Mouse (Mus musculus): ENCODE measurements around the gene Ankrd6. TPM values are rescaled to one million over a fixed set of nuclear protein-coding genes. Genes with fewer than 3 reads are reported as not detected.

Gene Ankrd6
- polyA plus RNA-seq, 2 experiments from 2014 or later: 0.99 to 1.4 TPM

GRCm38 (mm10) chr4:32899051-32899450, 51.6 kb downstream of the Ankrd6 start:
- ATAC-seq: no peak

GRCm38 (mm10) chr4:32891341-32891740, 59.3 kb downstream of the Ankrd6 start:
- no peak for ATAC-seq

- no peak for ATAC-seq
Observed at GRCm38 (mm10) chr4:32890735-32891098, 59.9 kb downstream of the Ankrd6 start.

GRCm38 (mm10) chr4:32889996-32890734, 60.5 kb downstream of the Ankrd6 start:
- ATAC-seq: no peak

GRCm38 (mm10) chr4:32889246-32889645, 61.4 kb downstream of the Ankrd6 start:
- no peak for ATAC-seq

- no peak for ATAC-seq
Observed at GRCm38 (mm10) chr4:32886479-32886878, 64.2 kb downstream of the Ankrd6 start.

GRCm38 (mm10) chr4:32884599-32884998, 66.0 kb downstream of the Ankrd6 start:
- ATAC-seq: no peak

- ATAC-seq: no peak
Observed at GRCm38 (mm10) chr4:32881001-32881400, 69.6 kb downstream of the Ankrd6 start.

GRCm38 (mm10) chr4:32874669-32875068, 76.0 kb downstream of the Ankrd6 start:
- no peak for ATAC-seq

GRCm38 (mm10) chr4:32872189-32872749, 78.4 kb downstream of the Ankrd6 start:
- no peak for ATAC-seq

GRCm38 (mm10) chr4:32869370-32869769, 81.3 kb downstream of the Ankrd6 start:
- ATAC-seq: no peak

- no peak for ATAC-seq
Observed at GRCm38 (mm10) chr4:32868858-32869257, 81.8 kb downstream of the Ankrd6 start.

GRCm38 (mm10) chr4:32868437-32868836, 82.2 kb downstream of the Ankrd6 start:
- no peak for ATAC-seq

- no peak for ATAC-seq
Observed at GRCm38 (mm10) chr4:32867460-32867859, 83.2 kb downstream of the Ankrd6 start.

- ATAC-seq: no peak
Observed at GRCm38 (mm10) chr4:32864867-32865242, 85.8 kb downstream of the Ankrd6 start.

GRCm38 (mm10) chr4:32864131-32864866, 86.3 kb downstream of the Ankrd6 start:
- no peak for ATAC-seq

GRCm38 (mm10) chr4:32863447-32864130, 87.1 kb downstream of the Ankrd6 start:
- no peak for ATAC-seq

GRCm38 (mm10) chr4:32862751-32863446, 87.7 kb downstream of the Ankrd6 start:
- no peak for ATAC-seq

GRCm38 (mm10) chr4:32862011-32862750, 88.5 kb downstream of the Ankrd6 start:
- peak; percentile 68 for ATAC-seq

GRCm38 (mm10) chr4:32860184-32860965, 90.3 kb downstream of the Ankrd6 start:
- no peak for ATAC-seq

GRCm38 (mm10) chr4:32855580-32855979, 95.1 kb downstream of the Ankrd6 start:
- ATAC-seq: no peak
